Mouse (Mus musculus): ENCODE data around the gene Gm27029. TPM values are rescaled to one million over a fixed set of nuclear protein-coding genes. Genes with fewer than 3 reads are reported as not detected.

Gm27029 gene
- polyA plus RNA-seq, 1 experiment, result 9.4 TPM

GRCm38 (mm10) chr11:101364531-101364931, 60.1 kb downstream of the Gm27029 start:
- Histone ChIP-seq H3K4me3 (ENCODE audit: low read depth, low read length) (no peak overlapping the region), H3K9ac (ENCODE audit: low read depth, poor library complexity, severe bottlenecking) (no peak overlapping the region), H3K27me3 (ENCODE audit: control insufficient read depth, insufficient read depth, low read length, poor library complexity, severe bottlenecking) (no peaks in the 10 kb centered on the region), H3K4me1 (ENCODE audit: control insufficient read depth, insufficient read depth, low read length) (no peaks in the 10 kb centered on the region), H3K36me3 (ENCODE audit: control insufficient read depth, insufficient read depth, low read length, poor library complexity, severe bottlenecking) (no peaks in the 10 kb centered on the region), H3K27ac (ENCODE audit: insufficient read depth, low read length) (no peak overlapping the region), H3K9me3 (replicated peaks; ENCODE audit: control insufficient read depth, insufficient read depth, low read length, poor library complexity, severe bottlenecking) (no peaks in the 10 kb centered on the region)
- TF ChIP-seq EP300 (IDR thresholded peaks at IDR 0.05; ENCODE audit: insufficient read depth, low read depth, low read length), result no peak
- TF ChIP-seq CTCF (IDR thresholded peaks at IDR 0.05; ENCODE audit: low read depth, low read length), result no peak
- no peak for TF ChIP-seq POLR2A (IDR thresholded peaks at IDR 0.05; ENCODE audit: insufficient read depth, low read length)

- H3K4me3 ChIP-seq (ENCODE audit: low read depth, low read length), result no peak overlapping the region
- H3K9me3 ChIP-seq (replicated peaks; ENCODE audit: control insufficient read depth, insufficient read depth, low read length, poor library complexity, severe bottlenecking), result no peaks in the 10 kb centered on the region
- no peak overlapping the region for H3K9ac ChIP-seq (ENCODE audit: low read depth, poor library complexity, severe bottlenecking)
- H3K27ac ChIP-seq (ENCODE audit: insufficient read depth, low read length), result no peak overlapping the region
- H3K4me1 ChIP-seq (ENCODE audit: control insufficient read depth, insufficient read depth, low read length), result no peaks in the 10 kb centered on the region
- no peaks in the 10 kb centered on the region for H3K36me3 ChIP-seq (ENCODE audit: control insufficient read depth, insufficient read depth, low read length, poor library complexity, severe bottlenecking)
- TF ChIP-seq POLR2A (IDR thresholded peaks at IDR 0.05; ENCODE audit: insufficient read depth, low read length) (no peak), CTCF (IDR thresholded peaks at IDR 0.05; ENCODE audit: low read depth, low read length) (no peak), EP300 (IDR thresholded peaks at IDR 0.05; ENCODE audit: insufficient read depth, low read depth, low read length) (no peak)
- H3K27me3 ChIP-seq (ENCODE audit: control insufficient read depth, insufficient read depth, low read length, poor library complexity, severe bottlenecking), result no peaks in the 10 kb centered on the region
Measured at GRCm38 (mm10) chr11:101360651-101361113, 63.9 kb downstream of the Gm27029 start.

DNA sequence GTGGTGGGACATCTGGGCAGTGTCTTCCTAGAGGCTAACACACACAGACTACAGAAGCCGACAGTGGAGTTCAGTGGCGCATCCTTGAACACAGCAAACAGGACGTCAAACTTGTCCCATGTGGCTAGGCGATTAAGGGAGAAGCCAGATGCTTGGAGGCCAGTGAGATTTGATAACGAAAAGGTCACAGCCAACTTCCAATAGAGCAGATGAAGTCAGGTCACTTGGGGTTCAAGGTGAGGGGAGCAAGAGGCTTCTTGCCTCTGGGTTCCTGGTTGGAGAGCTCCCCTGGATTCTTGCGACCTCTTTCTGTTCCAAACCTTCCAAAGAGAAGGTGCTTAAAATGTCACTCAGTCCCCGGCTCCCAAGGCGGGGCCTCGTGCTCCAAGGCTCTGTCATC, 64.8 kb downstream of the Gm27029 start:
- Histone ChIP-seq H3K27me3 (ENCODE audit: control insufficient read depth, insufficient read depth, low read length, poor library complexity, severe bottlenecking) (no peaks in the 10 kb centered on the region), H3K27ac (ENCODE audit: insufficient read depth, low read length) (no peak overlapping the region), H3K36me3 (ENCODE audit: control insufficient read depth, insufficient read depth, low read length, poor library complexity, severe bottlenecking) (no peaks in the 10 kb centered on the region), H3K9ac (ENCODE audit: low read depth, poor library complexity, severe bottlenecking) (no peak overlapping the region), H3K9me3 (replicated peaks; ENCODE audit: control insufficient read depth, insufficient read depth, low read length, poor library complexity, severe bottlenecking) (no peaks in the 10 kb centered on the region), H3K4me3 (ENCODE audit: low read depth, low read length) (no peak overlapping the region), H3K4me1 (ENCODE audit: control insufficient read depth, insufficient read depth, low read length) (no peaks in the 10 kb centered on the region)
- no peak for TF ChIP-seq CTCF (IDR thresholded peaks at IDR 0.05; ENCODE audit: low read depth, low read length)
- TF ChIP-seq EP300 (IDR thresholded peaks at IDR 0.05; ENCODE audit: insufficient read depth, low read depth, low read length), result no peak
- no peak for TF ChIP-seq POLR2A (IDR thresholded peaks at IDR 0.05; ENCODE audit: insufficient read depth, low read length)

DNA sequence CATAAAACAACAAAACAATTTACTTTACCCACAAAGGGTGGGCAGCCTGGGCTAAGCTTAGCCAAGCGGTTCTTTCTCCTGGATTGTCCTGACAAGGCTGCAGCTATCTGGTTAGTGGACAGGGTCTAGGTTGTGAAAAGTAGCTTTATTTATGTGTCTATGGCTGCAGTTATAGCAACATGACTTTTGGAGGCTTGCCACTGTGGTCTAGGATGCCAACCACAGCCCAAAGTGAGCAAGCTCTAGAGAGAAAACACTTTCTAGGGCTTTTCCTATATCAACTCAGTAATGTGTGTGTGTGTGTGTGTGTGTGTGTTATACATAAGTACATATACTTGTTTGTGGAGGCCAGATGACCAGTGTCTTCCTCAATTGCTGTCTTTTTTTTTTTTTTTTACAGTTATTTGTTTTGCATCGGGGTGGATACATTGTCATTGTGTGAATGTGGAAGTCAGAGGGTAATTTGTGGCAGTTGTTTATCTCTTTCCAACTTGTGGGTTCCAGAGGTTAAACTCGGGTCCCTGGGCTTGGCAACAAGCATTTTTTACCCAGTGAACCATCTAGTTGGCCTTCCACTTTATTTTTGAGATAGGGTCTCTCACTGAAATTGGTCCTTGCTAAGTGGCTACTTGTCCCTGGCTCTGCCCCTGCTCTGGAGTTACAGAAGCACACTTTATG, 67.0 kb downstream of the Gm27029 start:
- Histone ChIP-seq H3K27ac (ENCODE audit: insufficient read depth, low read length) (no peak overlapping the region), H3K9me3 (replicated peaks; ENCODE audit: control insufficient read depth, insufficient read depth, low read length, poor library complexity, severe bottlenecking) (no peaks in the 10 kb centered on the region), H3K4me1 (ENCODE audit: control insufficient read depth, insufficient read depth, low read length) (peaks cover under 1% of the 10 kb centered on the region), H3K36me3 (ENCODE audit: control insufficient read depth, insufficient read depth, low read length, poor library complexity, severe bottlenecking) (no peaks in the 10 kb centered on the region), H3K4me3 (ENCODE audit: low read depth, low read length) (no peak overlapping the region), H3K27me3 (ENCODE audit: control insufficient read depth, insufficient read depth, low read length, poor library complexity, severe bottlenecking) (no peaks in the 10 kb centered on the region), H3K9ac (ENCODE audit: low read depth, poor library complexity, severe bottlenecking) (no peak overlapping the region)
- TF ChIP-seq CTCF (IDR thresholded peaks at IDR 0.05; ENCODE audit: low read depth, low read length) (no peak), POLR2A (IDR thresholded peaks at IDR 0.05; ENCODE audit: insufficient read depth, low read length) (no peak), EP300 (IDR thresholded peaks at IDR 0.05; ENCODE audit: insufficient read depth, low read depth, low read length) (no peak)

Other genes with a start within 250 kb of the Gm27029 start
- gene Ccr10, start 249.4 kb downstream of the Gm27029 start, polyA plus RNA-seq (2011; ENCODE audit: insufficient read depth, insufficient read length, low read depth, missing spikeins), result not detected in 2 replicates
- gene Ezh1, start 198.3 kb downstream of the Gm27029 start, polyA plus RNA-seq (2011; ENCODE audit: insufficient read depth, insufficient read length, low read depth, missing spikeins), result 42.8 and 49.9 TPM in 2 replicates
- 3.4 and 4.9 TPM in 2 replicates for gene Ramp2, start 178.8 kb downstream of the Gm27029 start, polyA plus RNA-seq (2011; ENCODE audit: insufficient read depth, insufficient read length, low read depth, missing spikeins)
- gene Vps25, start 171.1 kb downstream of the Gm27029 start, polyA plus RNA-seq (2011; ENCODE audit: insufficient read depth, insufficient read length, low read depth, missing spikeins), result 135 and 143 TPM in 2 replicates
- 0.85 and 0.96 TPM in 2 replicates for gene Wnk4, start 164.2 kb downstream of the Gm27029 start, polyA plus RNA-seq (2011; ENCODE audit: insufficient read depth, insufficient read length, low read depth, missing spikeins)
- gene Cntd1, start 145.8 kb downstream of the Gm27029 start, polyA plus RNA-seq (2011; ENCODE audit: insufficient read depth, insufficient read length, low read depth, missing spikeins), result 14.6 and 14.9 TPM in 2 replicates
- 44.8 and 53.0 TPM in 2 replicates for gene Coa3, start 145.7 kb downstream of the Gm27029 start, polyA plus RNA-seq (2011; ENCODE audit: insufficient read depth, insufficient read length, low read depth, missing spikeins)
- gene Becn1, start 122.5 kb downstream of the Gm27029 start, polyA plus RNA-seq (2011; ENCODE audit: insufficient read depth, insufficient read length, low read depth, missing spikeins), result 48.2 and 53.0 TPM in 2 replicates
- gene Psme3, start 108.6 kb downstream of the Gm27029 start, polyA plus RNA-seq (2011; ENCODE audit: insufficient read depth, insufficient read length, low read depth, missing spikeins), result 161 and 168 TPM in 2 replicates
- 3.5 and 5.8 TPM in 2 replicates for gene Aoc2, start 99.7 kb downstream of the Gm27029 start, polyA plus RNA-seq (2011; ENCODE audit: insufficient read depth, insufficient read length, low read depth, missing spikeins)
- 0.84 and 0.94 TPM in 2 replicates for gene Aoc3, start 94.2 kb downstream of the Gm27029 start, polyA plus RNA-seq (2011; ENCODE audit: insufficient read depth, insufficient read length, low read depth, missing spikeins)
- not detected in 2 replicates for gene G6pc, start 57.2 kb downstream of the Gm27029 start, polyA plus RNA-seq (2011; ENCODE audit: insufficient read depth, insufficient read length, low read depth, missing spikeins)
- gene Aarsd1, start 7.2 kb downstream of the Gm27029 start, polyA plus RNA-seq (2011; ENCODE audit: insufficient read depth, insufficient read length, low read depth, missing spikeins), result 45.2 and 45.4 TPM in 2 replicates
- gene Rundc1, start 289 bp upstream of the Gm27029 start, polyA plus RNA-seq (2011; ENCODE audit: insufficient read depth, insufficient read length, low read depth, missing spikeins), result 5.4 and 5.8 TPM in 2 replicates
- gene Ptges3l, start 537 bp upstream of the Gm27029 start, polyA plus RNA-seq (2011; ENCODE audit: insufficient read depth, insufficient read length, low read depth, missing spikeins), result not detected in 2 replicates
- 1,188 and 1,249 TPM in 2 replicates for gene Rpl27, start 17.5 kb upstream of the Gm27029 start, polyA plus RNA-seq (2011; ENCODE audit: insufficient read depth, insufficient read length, low read depth, missing spikeins)
- gene Ifi35, start 23.6 kb upstream of the Gm27029 start, polyA plus RNA-seq (2011; ENCODE audit: insufficient read depth, insufficient read length, low read depth, missing spikeins), result 6.7 and 9.0 TPM in 2 replicates
- 11.2 and 11.4 TPM in 2 replicates for gene Rnd2, start 40.2 kb upstream of the Gm27029 start, polyA plus RNA-seq (2011; ENCODE audit: insufficient read depth, insufficient read length, low read depth, missing spikeins)
- 91.2 and 101 TPM in 2 replicates for gene Vat1, start 41.4 kb upstream of the Gm27029 start, polyA plus RNA-seq (2011; ENCODE audit: insufficient read depth, insufficient read length, low read depth, missing spikeins)
- gene Brca1, start 127.2 kb upstream of the Gm27029 start, polyA plus RNA-seq (2011; ENCODE audit: insufficient read depth, insufficient read length, low read depth, missing spikeins), result 62.4 and 68.2 TPM in 2 replicates
- gene Nbr1, start 127.4 kb upstream of the Gm27029 start, polyA plus RNA-seq (2011; ENCODE audit: insufficient read depth, insufficient read length, low read depth, missing spikeins), result 245 and 262 TPM in 2 replicates
- gene Tmem106a, start 157.4 kb upstream of the Gm27029 start, polyA plus RNA-seq (2011; ENCODE audit: insufficient read depth, insufficient read length, low read depth, missing spikeins), result 5.8 and 9.2 TPM in 2 replicates
- gene Gm11634, start 174.5 kb upstream of the Gm27029 start, polyA plus RNA-seq (2011; ENCODE audit: insufficient read depth, insufficient read length, low read depth, missing spikeins), result not detected in 2 replicates
- gene Rdm1, start 202.4 kb upstream of the Gm27029 start, polyA plus RNA-seq (2011; ENCODE audit: insufficient read depth, insufficient read length, low read depth, missing spikeins), result 57.4 and 64.0 TPM in 2 replicates
- gene Arl4d, start 240.7 kb upstream of the Gm27029 start, polyA plus RNA-seq (2011; ENCODE audit: insufficient read depth, insufficient read length, low read depth, missing spikeins), result 5.1 and 5.3 TPM in 2 replicates

All from ES-Bruce4 (cell line).